Mouse (Mus musculus) CH12.LX (cell line): ENCODE measurements around the gene Gm9922. TPM values are rescaled to one million over a fixed set of nuclear protein-coding genes. Genes with fewer than 3 reads are reported as not detected.

Source experiments
- DNase-seq: peaks from one replicate; pipeline ENCODE4 v3.0.0-alpha.2; 2013; ENCODE audit errors: extremely low read depth
- H3K27ac ChIP-seq: 2 replicates; pipeline ENCODE4 v1.5.1; 2012; ENCODE audit warnings: low read depth, mild to moderate bottlenecking, control low read depth, moderate library complexity; ENCODE audit not compliant: insufficient read depth
- H3K27me3 ChIP-seq: replicated peaks from 2 replicates; pipeline ENCODE3; 2012; ENCODE audit warnings: inconsistent platforms
- H3K36me3 ChIP-seq, 2 experiments: replicated peaks in 1 of 2; 2 replicates each; pipeline versions ENCODE3 to v1.6.1; 2012; ENCODE audit warnings: inconsistent platforms in 1 of 2, low read length in 1 of 2, mild to moderate bottlenecking in 1 of 2, mixed read lengths in 1 of 2, moderate library complexity in 1 of 2; ENCODE audit not compliant: control insufficient read depth in 1 of 2, insufficient read depth in 1 of 2
- H3K4me1 ChIP-seq, 2 experiments: 2 replicates each; pipeline ENCODE4 v1.6.1; 2012; ENCODE audit warnings: inconsistent platforms in 1 of 2, moderate library complexity in 1 of 2; ENCODE audit not compliant: insufficient read depth in 2 of 2, control insufficient read depth in 1 of 2
- H3K4me2 ChIP-seq: 2 replicates; pipeline ENCODE4 v1.6.1; 2012; ENCODE audit warnings: low read depth, mild to moderate bottlenecking, control low read depth; ENCODE audit not compliant: poor library complexity, insufficient read depth, severe bottlenecking
- H3K4me3 ChIP-seq, 3 experiments: fragments of 150-350 bp in 1 of 3; sonication (generic) in 1 of 3; replicated peaks in 1 of 3; 2 replicates each; pipeline versions ENCODE3 to v1.5.1; 2011 to 2012; ENCODE audit warnings: low read depth in 2 of 3, low read length in 2 of 3, mild to moderate bottlenecking in 2 of 3, moderate library complexity in 2 of 3, control low read depth in 1 of 3, improper control_type of control experiment in 1 of 3, inconsistent platforms in 1 of 3, mixed read lengths in 1 of 3; ENCODE audit not compliant: poor library complexity in 1 of 3
- H3K79me2 ChIP-seq: replicated peaks from 2 replicates; pipeline ENCODE4 v1.6.1; 2012; ENCODE audit warnings: mild to moderate bottlenecking, moderate library complexity; ENCODE audit not compliant: control insufficient read depth, poor library complexity, insufficient read depth, severe bottlenecking; ENCODE audit errors: extremely low read depth
- H3K9ac ChIP-seq: 2 replicates; pipeline ENCODE4 v1.6.1; 2012; ENCODE audit warnings: low read depth, mild to moderate bottlenecking, control low read depth, moderate library complexity; ENCODE audit not compliant: insufficient read depth
- H3K9me3 ChIP-seq: replicated peaks from 2 replicates; pipeline ENCODE3; 2012; ENCODE audit warnings: low read length, inconsistent platforms, mixed read lengths
- CHD1 ChIP-seq: IDR thresholded peaks from 2 replicates; pipeline ENCODE4 v1.6.1; 2012; ENCODE audit warnings: low read depth, low read length, improper control_type of control experiment, inconsistent platforms
- CHD2 ChIP-seq: IDR thresholded peaks from 2 replicates; pipeline ENCODE4 v1.6.1; 2011; ENCODE audit warnings: low read length, improper control_type of control experiment
- CTCF ChIP-seq, 2 experiments: IDR thresholded peaks in 1 of 2; conservative IDR thresholded peaks in 1 of 2; 2 replicates each; pipeline ENCODE4 v1.5.1; 2011 to 2012; ENCODE audit warnings: low read depth in 2 of 2, low read length in 2 of 2, improper control_type of control experiment in 1 of 2, inconsistent platforms in 1 of 2, mild to moderate bottlenecking in 1 of 2, moderate library complexity in 1 of 2
- EP300 ChIP-seq: IDR thresholded peaks from 2 replicates; pipeline ENCODE4 v1.6.1; 2011; ENCODE audit warnings: low read length, improper control_type of control experiment
- GABPA ChIP-seq: IDR thresholded peaks from 2 replicates; pipeline ENCODE4 v1.6.1; 2012; ENCODE audit warnings: low read depth, low read length, improper control_type of control experiment, inconsistent platforms; ENCODE audit not compliant: insufficient replicate concordance
- IRF4 ChIP-seq: IDR thresholded peaks from 2 replicates; pipeline ENCODE4 v1.6.1; 2014; ENCODE audit warnings: low read depth, mild to moderate bottlenecking, inconsistent platforms, low read length, improper control_type of control experiment
- JUND ChIP-seq: conservative IDR thresholded peaks from 2 replicates; pipeline ENCODE4 v1.6.1; 2011; ENCODE audit warnings: low read depth, low read length, improper control_type of control experiment
- NRF1 ChIP-seq: IDR thresholded peaks from 2 replicates; pipeline ENCODE4 v1.6.1; 2014; ENCODE audit warnings: low read depth, mild to moderate bottlenecking, inconsistent platforms, low read length, improper control_type of control experiment, moderate library complexity
- RAD21 ChIP-seq: IDR thresholded peaks from 2 replicates; pipeline ENCODE4 v1.6.1; 2011; ENCODE audit warnings: low read depth, mild to moderate bottlenecking, low read length, improper control_type of control experiment, moderate library complexity
- RCOR1 ChIP-seq: conservative IDR thresholded peaks from 2 replicates; pipeline ENCODE4 v1.6.1; 2012; ENCODE audit warnings: low read depth, mild to moderate bottlenecking, inconsistent platforms, low read length, improper control_type of control experiment
- SIN3A ChIP-seq: IDR thresholded peaks from 2 replicates; pipeline ENCODE4 v1.6.1; 2012; ENCODE audit warnings: low read length, improper control_type of control experiment, inconsistent platforms
- TBP ChIP-seq: conservative IDR thresholded peaks from 2 replicates; pipeline ENCODE4 v1.6.1; 2011; ENCODE audit warnings: low read depth, low read length, improper control_type of control experiment
- TCF12 ChIP-seq: IDR thresholded peaks from 2 replicates; pipeline ENCODE4 v1.6.1; 2014; ENCODE audit warnings: low read depth, mild to moderate bottlenecking, inconsistent platforms, low read length, improper control_type of control experiment
- ZC3H11A ChIP-seq: IDR thresholded peaks from 2 replicates; pipeline ENCODE4 v1.6.1; 2012; ENCODE audit warnings: low read depth, mild to moderate bottlenecking, inconsistent platforms, low read length, improper control_type of control experiment
- ZKSCAN1 ChIP-seq: IDR thresholded peaks from 2 replicates; pipeline ENCODE4 v1.6.1; 2012; ENCODE audit warnings: low read depth, inconsistent platforms, low read length, improper control_type of control experiment, borderline replicate concordance
- ZMIZ1 ChIP-seq: IDR thresholded peaks from 2 replicates; pipeline ENCODE4 v1.6.1; 2012; ENCODE audit warnings: low read depth, mild to moderate bottlenecking, inconsistent platforms, low read length, improper control_type of control experiment
- dilution Hi-C: fragments of 300-500 bp; cut with MboI; formaldehyde crosslinking; loops from 2 replicates; pipeline ENCODE4 v1.14.3; 2020; ENCODE audit warnings: low sequenced_read_pairs; ENCODE audit not compliant: extremely low pct_unique_long_range_greater_than_20kb, extremely low pct_ligation_motif_present
- in situ Hi-C: fragments of 300-500 bp; cut with MboI; formaldehyde crosslinking; loops from 3 replicates; pipeline ENCODE4 v1.14.3; 2019; ENCODE audit warnings: low sequenced_read_pairs, low pct_ligation_motif_present, low pct_unique_long_range_greater_than_20kb, mixed read lengths
- polyA plus RNA-seq: library from polyadenylated mRNA; unstranded; fragments of >175 nt; gene quantifications from 2 replicates; pipeline ENCODE4 v1.2.1, GENCODE M21; 2012; ENCODE audit warnings: low read depth; ENCODE audit not compliant: insufficient read length
- total RNA-seq, 2 experiments: library from RNA; depleted of rRNA; stranded (reverse); fragments of 300-350 nt in 1 of 2; fragments of >200 nt in 1 of 2; gene quantifications; 2 replicates each; pipeline ENCODE4 v1.2.3; 2012 to 2014

Gm9922 gene
- total and polyA plus RNA-seq, 3 experiments = 0.64 to 0.76 TPM; not detected in 1

GRCm38 (mm10) chr14:101704479-101704878 is 25.1 kb downstream of the Gm9922 start (continued):
- no peak; the same call in 1 of the 2 replicates for TF ChIP-seq RAD21
- TF ChIP-seq TCF12 = peak; percentile 68
- no peak for TF ChIP-seq GABPA
- TF ChIP-seq, all 38 proteins: peak for 5

- no peak overlapping the region for H3K4me2 ChIP-seq
- in situ Hi-C loops (no loop called here), dilution Hi-C loops (no loop called here)
- peaks cover 0 to 35% of the 10 kb centered on the region in 2 experiments; a peak in 2 of 4 replicates for H3K4me1 ChIP-seq
- H3K36me3 ChIP-seq = peaks cover 16 to 65% of the 10 kb centered on the region in 2 experiments
- no peaks in the 10 kb centered on the region for H3K79me2 ChIP-seq
- no peaks in the 10 kb centered on the region for H3K27me3 ChIP-seq
- no peaks in the 10 kb centered on the region for H3K9me3 ChIP-seq
- no peak overlapping the region for H3K27ac ChIP-seq
- H3K4me3 ChIP-seq = no peak overlapping the region
- TF ChIP-seq CTCF (conservative IDR thresholded peaks at IDR 0.05 in 1 of 2, IDR thresholded peaks at IDR 0.05 in 1 of 2; ENCODE audit: low read depth in 2 of 2, low read length in 2 of 2) (no peak), TBP (no peak), EP300 (no peak), ZKSCAN1 (no peak), ZMIZ1 (no peak), ZC3H11A (no peak), IRF4 (no peak), SIN3A (no peak), RCOR1 (no peak), NRF1 (no peak), CHD1 (no peak), CHD2 (no peak)
- H3K9ac ChIP-seq = no peak overlapping the region
- DNase-seq = no peak
Measured at GRCm38 (mm10) chr14:101688406-101688805, 41.2 kb downstream of the Gm9922 start.

- no peak for TF ChIP-seq JUND
- no peak for TF ChIP-seq CTCF (conservative IDR thresholded peaks at IDR 0.05 in 1 of 2, IDR thresholded peaks at IDR 0.05 in 1 of 2; ENCODE audit: low read depth in 2 of 2, low read length in 2 of 2)
- H3K9me3 ChIP-seq = no peaks in the 10 kb centered on the region
- dilution Hi-C loops (no loop called here), in situ Hi-C loops (no loop called here)
- no peaks in the 10 kb centered on the region for H3K79me2 ChIP-seq
- H3K9ac ChIP-seq = no peak overlapping the region
- H3K4me2 ChIP-seq = no peak overlapping the region
- H3K27ac ChIP-seq = no peak overlapping the region
- H3K27me3 ChIP-seq = no peaks in the 10 kb centered on the region
- H3K36me3 ChIP-seq = peaks cover 12 to 63% of the 10 kb centered on the region in 2 experiments
- no peak overlapping the region for H3K4me3 ChIP-seq
- no peak for DNase-seq
- H3K4me1 ChIP-seq = peaks cover 0 to 40% of the 10 kb centered on the region in 2 experiments; a peak in 2 of 4 replicates
Measured at GRCm38 (mm10) chr14:101687696-101688095, 41.9 kb downstream of the Gm9922 start.

Other genes starting within 250 kb of the Gm9922 start
- 18.5 and 20.6 TPM in 2 replicates for gene Tbc1d4, start 120.6 kb downstream of the Gm9922 start, total RNA-seq (2012; rRNA removed)
- 72.9 and 76.5 TPM in 2 replicates for gene Tbc1d4, start 120.6 kb downstream of the Gm9922 start, total RNA-seq (2014; rRNA removed)
- 64.3 and 71.0 TPM in 2 replicates for gene Tbc1d4, start 120.6 kb downstream of the Gm9922 start, polyA plus RNA-seq
- 53.0 and 56.6 TPM in 2 replicates for gene Commd6, start 89.1 kb downstream of the Gm9922 start, total RNA-seq (2012; rRNA removed)
- gene Commd6, start 89.1 kb downstream of the Gm9922 start, total RNA-seq (2014; rRNA removed) = 125 and 128 TPM in 2 replicates
- 59.8 and 75.4 TPM in 2 replicates for gene Commd6, start 89.1 kb downstream of the Gm9922 start, polyA plus RNA-seq
- 101 and 114 TPM in 2 replicates for gene Uchl3, start 75.8 kb downstream of the Gm9922 start, total RNA-seq (2012; rRNA removed)
- 326 and 362 TPM in 2 replicates for gene Uchl3, start 75.8 kb downstream of the Gm9922 start, total RNA-seq (2014; rRNA removed)
- gene Uchl3, start 75.8 kb downstream of the Gm9922 start, polyA plus RNA-seq = 165 and 169 TPM in 2 replicates
- 4.7 and 5.0 TPM in 2 replicates for gene Lmo7, start 143 bp upstream of the Gm9922 start, total RNA-seq (2012; rRNA removed)
- 8.3 and 8.8 TPM in 2 replicates for gene Lmo7, start 143 bp upstream of the Gm9922 start, total RNA-seq (2014; rRNA removed)
- 11.9 and 17.2 TPM in 2 replicates for gene Lmo7, start 143 bp upstream of the Gm9922 start, polyA plus RNA-seq